Mouse (Mus musculus): ENCODE data around the gene Acap1. TPM values are rescaled to one million over a fixed set of nuclear protein-coding genes. Genes with fewer than 3 reads are reported as not detected.

Gene Acap1
- polyA plus RNA-seq, 1 experiment from 2014 or later = 0.40 TPM

GRCm38 (mm10) chr11:69886907-69887635 lies 8.3 kb downstream of the Acap1 start:
- ChIA-PET CTCF (interaction anchor here (0.9 to 3.7 kb wide), 7 partner anchors 10 to 202 kb away, joined by 3 to 19 read pairs (median 3); partner anchors contain the start of genes 2810408A11Rik, Neurl4 and Tnfsf13), POLR2A (interaction anchor here (1.7 kb wide), 1 partner anchor 14 kb away, joined by 6 read pairs; the partner anchor contains the start of genes 2810408A11Rik and Neurl4)
- no peaks in the 10 kb centered on the region for H3K27me3 ChIP-seq
- ATAC-seq = no peak
- no peak for TF ChIP-seq CTCF (IDR thresholded peaks at IDR 0.05)
- in situ Hi-C loops (cut with MboI; ENCODE audit: low pct_unique_long_range_greater_than_20kb) = no loop called here
- no peak for DNase-seq (ENCODE audit: low read depth, low spot score)

- ATAC-seq (no peak), DNase-seq (ENCODE audit: low read depth, low spot score) (no peak)
- no peak for TF ChIP-seq CTCF (IDR thresholded peaks at IDR 0.05)
- in situ Hi-C loops (cut with MboI; ENCODE audit: low pct_unique_long_range_greater_than_20kb) = no loop called here
- ChIA-PET CTCF (no interaction called here), POLR2A (no interaction called here)
- no peaks in the 10 kb centered on the region for H3K27me3 ChIP-seq
Measured at GRCm38 (mm10) chr11:69884663-69885062, 10.7 kb downstream of the Acap1 start.

GRCm38 (mm10) chr11:69884240-69884639 lies 11.1 kb downstream of the Acap1 start:
- in situ Hi-C loops (cut with MboI; ENCODE audit: low pct_unique_long_range_greater_than_20kb) = no loop called here
- ChIA-PET POLR2A (interaction anchor here (0.5 to 1.6 kb wide), 2 partner anchors 16 to 456 kb away, joined by 3 to 15 read pairs; partner anchors contain the start of genes 2810408A11Rik and Neurl4), CTCF (interaction anchor here (1.3 to 1.7 kb wide), 2 partner anchors 11 to 25 kb away, joined by 3 to 4 read pairs; no protein-coding TSS in a partner anchor)
- ATAC-seq (no peak), DNase-seq (ENCODE audit: low read depth, low spot score) (no peak)
- TF ChIP-seq CTCF (IDR thresholded peaks at IDR 0.05) = no peak
- no peaks in the 10 kb centered on the region for H3K27me3 ChIP-seq

- ChIA-PET POLR2A (interaction anchor here (0.5 to 1.6 kb wide), 2 partner anchors 16 to 455 kb away, joined by 3 to 15 read pairs; partner anchors contain the start of genes 2810408A11Rik and Neurl4), CTCF (interaction anchor here (0.7 to 1.7 kb wide), 6 partner anchors 10 to 25 kb away, joined by 3 to 10 read pairs (median 3); no protein-coding TSS in a partner anchor)
- TF ChIP-seq CTCF (IDR thresholded peaks at IDR 0.05) = no peak
- in situ Hi-C loops (cut with MboI; ENCODE audit: low pct_unique_long_range_greater_than_20kb) = no loop called here
- no peaks in the 10 kb centered on the region for H3K27me3 ChIP-seq
- DNase-seq (ENCODE audit: low read depth, low spot score) (peak; percentile 56), ATAC-seq (no peak)
Measured at GRCm38 (mm10) chr11:69883527-69884151, 11.7 kb downstream of the Acap1 start.

GRCm38 (mm10) chr11:69883066-69883465 lies 12.3 kb downstream of the Acap1 start:
- POLR2A ChIA-PET = interaction anchor here (1.6 kb wide), 1 partner anchor 17 kb away, joined by 15 read pairs; the partner anchor contains the start of genes 2810408A11Rik and Neurl4
- no peak for TF ChIP-seq CTCF (IDR thresholded peaks at IDR 0.05)
- no peak for ATAC-seq
- H3K27me3 ChIP-seq = no peaks in the 10 kb centered on the region
- CTCF ChIA-PET = interaction anchor here (0.7 to 1.7 kb wide), 6 partner anchors 9 to 26 kb away, joined by 3 to 10 read pairs (median 3); no protein-coding TSS in a partner anchor
- no peak for DNase-seq (ENCODE audit: low read depth, low spot score)
- in situ Hi-C loops (cut with MboI; ENCODE audit: low pct_unique_long_range_greater_than_20kb) = no loop called here

DNA sequence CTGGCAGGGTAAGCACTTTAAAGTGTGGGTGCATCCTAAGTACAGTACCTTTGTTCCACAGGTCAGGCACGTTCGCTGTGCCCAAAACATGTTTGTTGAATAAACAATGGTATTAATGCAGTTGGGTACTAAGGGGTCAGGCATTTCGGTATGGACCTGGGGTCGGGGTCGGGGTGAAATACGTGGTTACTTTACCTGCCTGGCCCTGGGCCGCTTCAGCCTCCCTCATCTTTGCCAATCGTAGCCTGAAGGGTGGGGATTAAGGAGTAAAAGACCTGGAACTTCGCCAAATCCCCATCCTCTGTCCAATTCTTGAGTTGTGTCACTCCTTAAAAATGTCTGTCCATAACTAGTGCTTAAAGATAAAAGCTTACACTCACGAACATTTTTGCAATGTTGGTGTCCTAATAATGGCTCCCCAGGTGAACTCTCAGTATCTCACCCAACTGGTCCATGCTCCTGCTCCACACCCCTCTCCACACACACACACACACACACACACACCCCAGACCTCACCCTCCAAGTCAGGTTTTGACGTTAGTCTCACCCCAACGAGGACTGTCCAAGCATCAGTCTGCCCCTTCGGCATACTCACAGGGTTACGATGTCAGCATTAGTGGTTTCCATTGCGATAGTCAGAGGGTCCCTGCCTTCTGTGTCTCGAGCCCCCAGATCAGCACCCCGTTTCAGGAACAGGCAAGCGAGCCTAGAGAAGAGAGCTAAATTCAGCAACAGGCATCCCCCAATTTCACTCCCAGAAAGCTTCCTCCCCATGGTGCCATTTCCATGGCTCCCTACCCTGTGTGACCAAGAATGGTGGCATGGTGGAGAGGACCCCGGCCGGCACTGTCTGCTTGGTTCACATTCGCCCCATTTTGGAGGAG lies 13.3 kb downstream of the Acap1 start:
- CTCF ChIA-PET = interaction anchor here (1.6 kb wide), 1 partner anchor 17 kb away, joined by 10 read pairs; no protein-coding TSS in a partner anchor
- TF ChIP-seq CTCF (IDR thresholded peaks at IDR 0.05) = no peak
- ATAC-seq (no peak), DNase-seq (ENCODE audit: low read depth, low spot score) (no peak)
- H3K27me3 ChIP-seq = no peaks in the 10 kb centered on the region
- in situ Hi-C loops (cut with MboI; ENCODE audit: low pct_unique_long_range_greater_than_20kb) = no loop called here
- POLR2A ChIA-PET = interaction anchor here (0.6 to 2.9 kb wide), 3 partner anchors 19 to 125 kb away, joined by 3 to 16 read pairs (median 3); partner anchors contain the start of genes 2810408A11Rik and Neurl4

DNA sequence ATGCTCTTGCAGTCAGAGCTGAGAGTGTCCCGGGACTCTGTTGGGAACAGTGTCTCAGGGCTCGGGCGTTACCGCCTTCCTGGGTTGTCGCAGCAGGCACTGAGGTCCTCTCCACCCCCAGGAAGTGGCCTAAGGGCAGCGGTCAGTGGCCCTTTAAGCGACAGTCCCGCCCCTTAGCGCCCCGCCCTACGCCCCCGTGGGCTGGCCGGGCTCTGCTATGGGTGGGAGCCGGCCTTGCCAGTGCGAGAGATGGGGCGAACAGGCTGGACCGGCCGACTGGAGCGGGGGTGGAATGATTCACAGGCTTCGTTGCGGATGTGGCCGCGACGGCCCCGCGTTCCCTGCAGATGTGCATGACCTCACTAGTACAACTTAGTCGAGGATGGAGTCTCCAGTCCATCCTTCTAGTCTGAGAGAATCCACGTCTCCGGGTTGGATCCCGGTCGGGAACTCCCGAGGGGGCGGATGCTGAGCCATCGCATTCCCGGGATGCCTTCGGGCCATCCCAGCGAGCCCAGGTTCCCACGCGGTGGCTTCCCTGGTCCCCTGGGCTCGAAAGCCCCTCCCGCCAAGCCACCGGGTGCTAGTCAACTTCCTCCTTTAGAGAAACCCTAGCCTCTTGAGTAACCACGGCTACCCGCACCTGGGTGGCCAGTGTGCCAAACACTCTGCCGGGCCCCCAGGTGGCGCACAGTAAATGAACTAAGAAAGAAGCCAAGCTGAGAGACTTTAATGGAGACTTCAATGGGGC lies 14.3 kb downstream of the Acap1 start, which contains the start of gene Kctd11:
TSS of gene Kctd11 (minus strand) at position 554 of the 751 bp plus-strand sequence.
- in situ Hi-C loops (cut with MboI; ENCODE audit: low pct_unique_long_range_greater_than_20kb) = no loop called here
- DNase-seq (ENCODE audit: low read depth, low spot score) (peak; percentile 68), ATAC-seq (peak; percentile 72)
- CTCF ChIA-PET = interaction anchor here (1.0 to 1.6 kb wide), 5 partner anchors 19 to 72 kb away, joined by 3 to 5 read pairs (median 3); partner anchors contain the start of gene Ybx2
- H3K27me3 ChIP-seq = no peaks in the 10 kb centered on the region
- POLR2A ChIA-PET = interaction anchor here (0.7 to 2.9 kb wide), 2 partner anchors 20 to 40 kb away, joined by 3 to 16 read pairs; partner anchors contain the start of genes 2810408A11Rik, Eif5a and Neurl4
- TF ChIP-seq CTCF (IDR thresholded peaks at IDR 0.05) = no peak

- in situ Hi-C loops (cut with MboI; ENCODE audit: low pct_unique_long_range_greater_than_20kb) = no loop called here
- no peak for TF ChIP-seq CTCF (IDR thresholded peaks at IDR 0.05)
- DNase-seq (ENCODE audit: low read depth, low spot score) = peak; percentile 64
- ChIA-PET POLR2A (interaction anchor here (0.7 to 2.9 kb wide), 2 partner anchors 20 to 41 kb away, joined by 3 to 16 read pairs; partner anchors contain the start of genes 2810408A11Rik, Eif5a and Neurl4), CTCF (interaction anchor here (1.0 to 1.6 kb wide), 5 partner anchors 19 to 73 kb away, joined by 3 to 5 read pairs (median 3); partner anchors contain the start of gene Ybx2)
- no peaks in the 10 kb centered on the region for H3K27me3 ChIP-seq
- peak; percentile 20 for ATAC-seq
Measured at GRCm38 (mm10) chr11:69880506-69880852, 14.9 kb downstream of the Acap1 start.
